Mouse (Mus musculus) splenic B cell, adult 2 months (primary cell): Measurements from ENCODE around the gene Ptprc.

ENCODE experiments used
- DNase-seq: peaks from one replicate; pipeline ENCODE4 v3.0.0-alpha.2; 2011; ENCODE audit warnings: low read depth, low spot score
- H3K27me3 ChIP-seq: 2 replicates; pipeline ENCODE4 v1.6.1; 2012; ENCODE audit warnings: mild to moderate bottlenecking, low read length, moderate library complexity, mixed read lengths; ENCODE audit not compliant: control insufficient read depth, poor library complexity, insufficient read depth, severe bottlenecking
- H3K36me3 ChIP-seq: 2 replicates; pipeline ENCODE4 v1.6.1; 2012; ENCODE audit warnings: mild to moderate bottlenecking, low read length, moderate library complexity, mixed read lengths; ENCODE audit not compliant: control insufficient read depth, poor library complexity, insufficient read depth, severe bottlenecking

Gene Ptprc

DNA sequence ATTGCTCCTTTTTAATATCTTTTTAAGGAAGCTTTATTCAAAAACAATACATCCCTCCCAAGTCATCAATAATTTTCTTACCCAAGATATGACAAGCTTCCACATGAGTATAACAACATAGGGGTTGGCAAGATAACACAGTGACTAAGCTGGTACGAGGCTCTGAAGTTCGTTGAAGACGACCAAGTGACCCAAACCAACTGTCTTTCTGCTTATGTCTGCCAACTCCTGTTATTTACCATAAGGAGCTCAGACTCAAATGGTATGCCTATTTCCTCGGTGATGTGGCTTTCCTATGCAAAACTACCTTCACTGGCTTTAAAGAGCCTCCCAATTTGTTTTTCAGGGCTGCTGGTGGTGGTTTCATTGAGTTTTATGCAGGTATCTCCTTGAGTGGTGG, at the start of gene Ptprc:
Ptprc (minus strand) TSS at position 215 of the 400 bp plus-strand sequence.
- no peaks in the 10 kb centered on the region for H3K27me3 ChIP-seq
- DNase-seq = peak; percentile 61

DNA sequence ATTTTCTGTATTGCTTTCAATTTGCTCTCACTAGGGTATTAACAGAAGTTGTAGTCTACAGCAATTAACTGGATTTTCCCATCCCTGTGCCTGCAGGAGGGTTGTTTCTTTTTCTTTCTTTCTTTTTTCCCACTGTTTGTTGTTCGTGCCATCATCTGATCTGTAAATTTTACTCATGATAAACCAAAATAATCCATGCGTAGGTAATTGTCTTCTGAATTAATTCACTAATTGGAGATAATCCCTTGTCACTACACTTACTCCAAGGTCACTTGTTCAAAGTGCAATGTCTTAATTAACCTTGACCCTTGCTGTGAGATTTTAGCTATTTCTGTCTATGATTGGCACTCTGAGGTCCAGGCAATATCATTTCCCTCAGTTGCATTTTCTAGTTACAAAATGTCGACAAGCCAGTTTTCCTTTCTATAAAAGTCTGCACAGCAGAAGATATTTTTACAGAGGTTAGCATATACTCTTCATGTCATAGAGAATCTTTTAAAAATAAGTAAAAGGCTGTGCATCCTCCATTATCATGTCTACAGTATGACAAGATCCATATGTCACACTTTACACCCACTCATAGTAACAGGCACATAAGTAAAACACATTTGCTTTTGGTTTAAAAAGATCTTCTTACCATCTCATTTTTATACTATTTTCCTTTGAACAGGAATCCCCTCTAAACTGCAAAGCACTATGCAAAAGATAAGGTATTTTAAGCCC, 39.4 kb upstream of the Ptprc start:
- Histone ChIP-seq H3K27me3 (no peaks in the 10 kb centered on the region), H3K36me3 (no peaks in the 10 kb centered on the region)
- DNase-seq = no peak

More for the DNA sequence above, at the start of gene Ptprc:
- no peaks in the 10 kb centered on the region; the same call in none of the 2 replicates for H3K36me3 ChIP-seq

DNA sequence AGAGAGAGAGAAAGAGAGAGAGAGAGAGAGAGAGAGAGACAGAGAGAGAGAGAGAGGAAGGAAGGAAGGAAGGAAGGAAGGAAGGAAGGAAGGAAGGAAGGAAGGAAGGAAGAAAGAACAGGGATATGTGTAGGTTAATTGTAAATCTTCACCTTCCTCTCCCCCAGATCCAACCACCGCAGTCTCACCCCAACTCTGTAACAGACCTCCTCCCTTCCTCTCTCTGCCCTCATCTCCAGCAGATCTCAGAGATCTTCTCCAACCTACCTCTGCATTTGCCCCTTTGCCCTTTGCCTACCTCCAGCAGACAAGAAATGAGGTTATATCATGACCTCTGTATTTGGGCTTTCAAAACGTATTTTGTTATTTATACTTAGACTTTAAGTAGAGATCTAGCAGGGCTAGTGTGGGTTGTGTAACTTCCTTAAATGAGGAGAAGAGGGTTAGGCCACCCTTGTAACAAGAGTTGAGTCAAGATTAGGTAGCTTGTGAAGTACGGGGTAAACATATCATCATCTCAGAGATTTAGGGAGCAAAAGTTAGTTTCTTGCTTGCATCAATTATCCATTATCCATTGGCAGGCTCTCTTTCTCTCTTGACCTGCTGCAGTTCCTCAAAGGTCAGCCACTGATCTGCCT, 35.0 kb upstream of the Ptprc start:
- H3K36me3 ChIP-seq = no peaks in the 10 kb centered on the region
- no peaks in the 10 kb centered on the region for H3K27me3 ChIP-seq
- DNase-seq = no peak

DNA sequence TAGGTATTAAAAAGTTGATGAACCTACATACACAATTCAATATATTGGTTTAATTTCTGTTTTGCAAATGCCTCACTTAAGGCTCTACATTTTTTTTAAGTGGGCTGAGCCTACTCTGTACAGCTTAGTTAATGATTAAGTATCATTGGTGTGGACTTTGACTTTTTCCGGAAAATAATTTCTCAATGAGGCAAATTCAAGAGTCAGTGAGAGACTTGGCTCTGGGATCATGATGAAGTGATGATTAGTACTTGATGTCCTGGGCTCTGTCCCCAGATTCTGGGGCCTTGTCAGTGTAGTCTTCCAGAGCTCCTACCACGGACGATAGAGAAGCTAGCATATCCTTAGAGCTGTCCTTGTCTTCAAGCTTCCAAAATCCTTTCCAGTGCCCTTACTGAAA, 34.2 kb upstream of the Ptprc start:
- DNase-seq = no peak
- no peaks in the 10 kb centered on the region for H3K27me3 ChIP-seq

DNA sequence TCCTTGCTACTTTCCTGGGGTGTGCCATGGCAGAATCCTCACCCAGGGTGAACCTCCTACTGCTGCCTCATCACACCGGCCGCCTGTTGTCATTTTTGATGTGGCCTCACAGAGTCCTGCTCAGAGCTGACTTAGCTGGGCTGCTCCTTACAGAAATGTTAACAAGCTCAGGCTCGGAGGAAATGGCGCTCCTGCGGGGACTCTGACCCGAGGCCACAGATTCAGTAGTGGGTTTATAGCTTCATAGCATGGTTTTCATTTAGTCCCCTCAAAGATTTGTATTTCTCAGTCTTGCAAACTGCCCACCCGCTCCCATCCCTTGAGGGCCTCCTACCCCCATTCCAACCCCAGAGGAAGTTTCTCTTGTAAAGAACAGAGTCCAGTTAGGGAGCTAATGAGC, 30.5 kb upstream of the Ptprc start:
- Histone ChIP-seq H3K27me3 (no peaks in the 10 kb centered on the region), H3K36me3 (no peaks in the 10 kb centered on the region)
- no peak for DNase-seq

More for the DNA sequence above, 34.2 kb upstream of the Ptprc start:
- no peaks in the 10 kb centered on the region for H3K36me3 ChIP-seq

DNA sequence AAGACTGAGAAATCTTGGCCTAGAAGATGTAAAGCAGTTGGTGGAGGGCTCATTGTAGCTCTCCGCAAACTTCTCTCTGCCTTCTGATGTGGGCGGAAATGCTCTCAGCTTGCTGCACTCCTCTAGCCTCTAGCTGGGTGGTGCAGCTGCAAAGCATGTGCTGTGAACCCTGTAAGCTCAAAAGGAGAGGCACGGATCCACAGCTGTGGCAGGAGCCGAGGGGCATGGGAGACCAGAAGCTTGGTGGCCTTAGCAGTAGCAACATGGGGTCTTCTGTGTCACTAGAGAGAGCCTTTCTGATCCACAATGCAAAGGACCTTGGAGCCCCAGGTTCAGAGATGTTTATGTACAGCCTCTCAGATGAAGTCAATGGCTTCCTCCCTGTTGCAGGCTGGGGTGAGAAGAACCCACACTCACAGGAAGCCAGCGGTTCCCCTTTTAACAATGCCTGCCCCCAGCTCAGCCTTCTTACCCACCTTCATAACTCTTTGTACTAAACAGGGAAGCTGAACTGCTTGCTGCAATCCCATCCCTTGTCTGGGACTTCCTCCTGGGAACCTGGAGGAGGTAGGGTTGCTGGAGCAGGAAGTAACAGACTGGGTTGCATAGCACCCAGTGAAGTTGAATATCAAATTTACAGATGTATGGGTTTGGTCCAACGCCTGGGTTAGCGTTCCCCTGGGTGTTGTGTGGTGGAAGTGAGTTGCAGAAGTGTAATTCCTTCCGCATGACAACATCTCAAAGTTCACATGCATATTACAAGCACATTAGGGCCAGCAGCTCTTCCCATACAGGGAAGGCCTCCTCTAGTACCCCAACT, 16.4 kb upstream of the Ptprc start:
- H3K36me3 ChIP-seq = no peaks in the 10 kb centered on the region
- H3K27me3 ChIP-seq = no peaks in the 10 kb centered on the region
- peak; percentile 82 for DNase-seq

DNA sequence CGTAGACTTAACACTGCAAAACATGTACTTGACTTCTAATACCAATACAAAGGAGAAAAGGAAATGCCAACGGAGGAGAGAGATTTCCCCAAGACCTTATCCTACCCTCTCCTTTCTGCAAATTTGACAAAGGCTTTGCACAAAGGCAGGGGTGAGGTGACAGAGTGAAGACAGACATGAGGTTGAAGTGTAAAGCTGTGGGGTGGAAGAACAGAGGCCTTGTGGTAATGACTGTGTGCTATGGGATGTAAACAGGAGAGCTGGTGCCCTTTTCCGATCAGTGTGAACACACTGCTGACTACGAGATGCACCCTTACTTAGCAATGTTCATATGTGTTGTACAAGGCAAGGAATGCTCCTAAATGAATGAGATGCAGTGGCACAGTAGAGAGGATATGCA, 12.6 kb upstream of the Ptprc start:
- no peak for DNase-seq
- Histone ChIP-seq H3K36me3 (no peaks in the 10 kb centered on the region), H3K27me3 (no peaks in the 10 kb centered on the region)

DNA sequence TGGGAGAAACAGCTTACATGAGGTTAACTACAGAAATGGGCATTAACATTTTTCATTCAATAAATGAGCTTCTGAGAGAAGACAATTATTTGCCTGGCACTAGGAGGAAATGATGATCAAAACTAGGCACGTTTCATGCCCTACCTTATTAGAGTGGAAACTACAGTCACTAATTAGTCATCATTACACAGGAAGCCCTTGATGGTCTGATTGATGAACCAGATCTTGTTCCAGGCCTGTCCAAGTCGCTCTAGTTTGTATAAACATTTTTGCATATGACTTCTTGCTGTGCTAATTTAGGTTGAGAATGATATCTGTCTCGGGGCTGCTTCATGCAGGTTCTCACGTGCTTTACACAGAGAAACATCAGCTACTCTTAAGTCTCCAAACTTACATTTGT, 10.4 kb upstream of the Ptprc start:
- Histone ChIP-seq H3K27me3 (no peaks in the 10 kb centered on the region), H3K36me3 (no peaks in the 10 kb centered on the region)
- peak; percentile 43 for DNase-seq

DNA sequence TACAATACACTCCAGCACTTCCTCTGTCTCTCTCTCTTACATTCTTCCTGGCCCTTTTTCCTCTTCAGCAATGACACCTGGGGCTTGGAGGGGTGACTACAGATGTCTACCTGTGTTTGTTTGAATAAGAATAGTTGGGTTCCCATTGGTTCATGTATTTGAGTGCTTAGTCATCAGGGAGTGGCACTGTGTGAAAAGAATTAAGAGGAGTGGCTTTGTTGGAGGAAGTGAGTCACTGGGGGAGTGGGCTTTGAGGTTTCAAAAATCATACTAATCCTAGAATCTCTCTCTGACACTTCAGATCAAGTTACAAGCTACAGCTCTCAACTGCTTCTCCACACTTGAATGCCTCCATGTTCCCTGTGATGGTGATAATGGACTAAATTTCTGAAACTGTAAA, 4.6 kb upstream of the Ptprc start:
- no peaks in the 10 kb centered on the region for H3K27me3 ChIP-seq
- DNase-seq = no peak
- H3K36me3 ChIP-seq = no peaks in the 10 kb centered on the region

DNA sequence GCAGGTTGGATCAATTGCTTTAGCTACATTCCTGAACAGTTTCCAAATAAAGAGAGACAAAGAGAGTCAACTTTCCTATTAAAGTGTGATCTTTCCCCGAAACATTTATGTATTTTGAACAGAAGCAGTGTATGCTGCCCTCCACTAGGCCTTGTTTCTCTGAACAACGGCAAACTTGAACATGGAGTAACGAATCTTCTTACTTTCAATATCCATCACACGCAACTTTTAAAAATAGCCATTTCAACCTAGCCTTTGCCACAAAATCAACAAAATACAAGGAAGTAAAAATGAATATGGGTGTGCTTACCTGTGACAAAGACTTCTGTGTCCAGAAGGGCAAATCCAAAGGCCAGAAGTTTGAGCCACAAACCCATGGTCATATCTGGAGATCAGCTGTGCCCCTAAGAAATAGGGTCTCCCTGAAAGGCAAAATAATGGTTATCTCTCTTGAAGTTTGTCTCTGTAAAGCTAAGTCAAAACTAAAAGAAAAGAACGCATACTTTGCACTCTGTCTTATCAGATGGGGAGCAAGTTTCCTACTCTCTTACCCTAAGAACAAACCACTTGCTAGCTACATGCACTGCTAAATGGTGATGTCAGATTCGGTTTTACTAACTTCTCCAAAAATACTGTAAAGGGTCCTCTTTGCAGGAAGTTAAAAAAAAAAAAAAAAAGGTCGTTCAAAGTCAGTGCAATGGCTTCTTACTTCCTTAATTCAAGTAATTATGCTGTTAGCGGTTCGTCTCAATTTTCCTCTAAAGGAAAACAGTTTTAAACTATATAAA, 609 bp downstream of the Ptprc start:
- H3K27me3 ChIP-seq = no peaks in the 10 kb centered on the region
- DNase-seq = peak; percentile 86
- H3K36me3 ChIP-seq = no peaks in the 10 kb centered on the region; the same call in none of the 2 replicates

DNA sequence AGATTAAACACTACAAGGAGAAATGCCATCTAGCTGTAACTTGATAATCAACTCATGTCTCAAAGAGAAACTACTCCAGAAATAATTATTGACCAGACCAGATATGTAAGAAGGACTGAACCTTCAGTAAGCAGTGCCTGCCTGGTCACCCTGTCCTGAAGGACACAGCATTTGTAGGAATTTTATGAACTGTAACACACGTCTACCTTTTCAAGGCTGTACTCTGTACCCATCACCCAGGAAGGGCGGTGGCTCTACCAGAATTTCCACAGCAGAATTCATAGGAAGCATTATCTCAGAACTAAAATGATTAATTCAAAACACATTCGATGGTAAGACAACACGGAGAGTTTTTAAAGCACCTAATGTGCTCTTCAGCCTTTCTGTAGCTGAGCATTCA, 1.4 kb downstream of the Ptprc start:
- Histone ChIP-seq H3K36me3 (peaks cover 2% of the 10 kb centered on the region), H3K27me3 (no peaks in the 10 kb centered on the region)
- no peak for DNase-seq

DNA sequence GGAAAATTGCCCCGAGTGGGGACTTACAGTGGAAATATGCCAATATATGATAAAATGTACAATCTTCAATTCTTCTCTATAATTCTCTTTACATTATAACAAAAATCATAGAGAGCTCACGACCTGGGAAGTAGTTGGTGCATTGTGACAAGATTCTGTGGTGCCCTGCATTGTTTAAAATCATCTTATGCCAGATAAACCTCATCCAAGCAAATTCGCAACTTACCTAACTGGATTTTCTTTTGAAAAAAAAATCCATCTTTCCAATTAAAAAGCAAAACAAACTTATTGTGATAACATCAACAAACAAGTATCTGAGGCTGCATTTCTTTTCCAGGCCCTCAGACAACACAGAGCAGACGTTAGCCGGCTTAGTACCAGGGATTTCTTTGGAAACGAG, 1.8 kb downstream of the Ptprc start:
- DNase-seq = no peak
- Histone ChIP-seq H3K36me3 (peaks cover 2% of the 10 kb centered on the region), H3K27me3 (no peaks in the 10 kb centered on the region)

DNA sequence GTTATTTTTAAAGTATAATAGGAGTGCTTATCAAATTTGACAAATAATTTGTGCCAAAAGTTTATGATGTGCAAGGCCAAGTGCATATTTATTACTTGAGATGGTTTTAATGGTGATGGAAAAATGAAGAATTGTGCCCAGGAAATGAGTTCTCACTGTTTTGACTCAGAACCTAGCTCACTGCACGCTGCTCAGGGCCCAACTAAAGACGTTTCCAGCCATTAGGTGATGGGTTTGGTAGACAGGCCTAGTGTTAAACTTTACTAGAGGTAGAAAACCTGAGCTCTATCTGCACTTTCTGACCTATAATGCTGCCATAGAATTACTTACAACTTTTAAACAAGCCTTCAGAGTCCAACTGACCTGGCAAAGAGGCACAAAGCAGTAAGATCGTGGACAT, 3.0 kb downstream of the Ptprc start:
- no peaks in the 10 kb centered on the region for H3K27me3 ChIP-seq
- H3K36me3 ChIP-seq = peaks cover 4% of the 10 kb centered on the region
- no peak for DNase-seq

DNA sequence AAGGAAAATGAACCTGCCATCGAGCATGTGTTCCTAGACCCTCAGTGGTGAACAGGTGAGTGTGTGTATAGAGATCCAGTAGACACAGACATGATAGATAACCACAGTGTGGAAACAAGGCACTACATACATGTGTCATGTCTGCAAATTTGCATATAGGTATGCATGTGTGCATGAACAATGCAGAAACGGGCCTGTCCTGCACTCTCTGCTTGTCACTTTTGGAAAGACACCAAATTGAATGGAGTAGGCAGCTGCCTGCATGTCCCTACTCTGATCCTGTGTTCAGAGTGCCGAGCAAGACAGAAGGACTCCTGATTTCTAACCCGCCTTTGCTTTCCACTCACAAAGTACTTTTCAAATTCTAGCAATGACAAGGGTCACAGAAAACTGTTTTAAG, 3.4 kb downstream of the Ptprc start:
- DNase-seq = peak; percentile 46

More for the DNA sequence above, 3.4 kb downstream of the Ptprc start:
- Histone ChIP-seq H3K36me3 (peaks cover 4% of the 10 kb centered on the region), H3K27me3 (no peaks in the 10 kb centered on the region)
